Mouse (Mus musculus) cerebellum, postnatal 14 days (tissue): Measurements from ENCODE around the gene Gtf3c2.

ENCODE experiments used
- DNase-seq, 2 experiments: peaks; one replicate each; pipeline ENCODE4 v3.0.0; 2021; ENCODE audit warnings: mixed read lengths in 2 of 2

Gtf3c2 gene

GRCm38 (mm10) chr5:31197072-31197471 lies 17.1 kb upstream of the Gtf3c2 start:
- no peak for DNase-seq

GRCm38 (mm10) chr5:31196207-31196606 lies 16.3 kb upstream of the Gtf3c2 start:
- no peak for DNase-seq

GRCm38 (mm10) chr5:31195671-31196070 lies 15.7 kb upstream of the Gtf3c2 start:
- DNase-seq, result no peak

- peak in 1 of 2 experiments; percentile 5 for DNase-seq
Observed at GRCm38 (mm10) chr5:31194486-31195485, 14.8 kb upstream of the Gtf3c2 start.

GRCm38 (mm10) chr5:31193631-31194281 lies 13.8 kb upstream of the Gtf3c2 start:
- DNase-seq, result peak in 1 of 2 experiments; percentile 23

GRCm38 (mm10) chr5:31192939-31193630 lies 13.1 kb upstream of the Gtf3c2 start, which contains the start of the genes Snx17 and Eif2b4:
TSS of gene Snx17 (plus strand) at chr5:31193227.
TSS of gene Eif2b4 (minus strand) at chr5:31193430.
- peak; percentile 99 to 100 for DNase-seq

GRCm38 (mm10) chr5:31192045-31192938 lies 12.3 kb upstream of the Gtf3c2 start:
- DNase-seq, result no peak

GRCm38 (mm10) chr5:31190201-31190600 lies 10.3 kb upstream of the Gtf3c2 start:
- no peak for DNase-seq

- no peak for DNase-seq
Observed at GRCm38 (mm10) chr5:31188223-31188840, 8.4 kb upstream of the Gtf3c2 start.

- DNase-seq, result no peak
Observed at GRCm38 (mm10) chr5:31183678-31184077, 3.7 kb upstream of the Gtf3c2 start.

- DNase-seq, result no peak
Observed at GRCm38 (mm10) chr5:31181183-31181770, 1.3 kb upstream of the Gtf3c2 start.

GRCm38 (mm10) chr5:31179301-31179765 lies 611 bp downstream of the Gtf3c2 start:
- DNase-seq, result peak in 1 of 2 experiments; percentile 56

GRCm38 (mm10) chr5:31168630-31169029 lies 11.3 kb downstream of the Gtf3c2 start:
- DNase-seq, result no peak

GRCm38 (mm10) chr5:31164878-31165277 lies 15.1 kb downstream of the Gtf3c2 start:
- no peak for DNase-seq

GRCm38 (mm10) chr5:31162462-31162861 lies 17.5 kb downstream of the Gtf3c2 start:
- DNase-seq, result no peak

GRCm38 (mm10) chr5:31154152-31154553 lies 25.8 kb downstream of the Gtf3c2 start, which contains the start of gene Mpv17:
TSS of gene Mpv17 (minus strand) at chr5:31154251.
- peak; percentile 86 to 87 for DNase-seq

- peak in 1 of 2 experiments; percentile 22 for DNase-seq
Observed at GRCm38 (mm10) chr5:31153516-31154151, 26.3 kb downstream of the Gtf3c2 start.

- DNase-seq, result peak; percentile 47 to 63
Observed at GRCm38 (mm10) chr5:31151746-31152145, 28.2 kb downstream of the Gtf3c2 start.

GRCm38 (mm10) chr5:31149781-31150180 lies 30.2 kb downstream of the Gtf3c2 start:
- peak in 1 of 2 experiments; percentile 45 for DNase-seq

- DNase-seq, result no peak
Observed at GRCm38 (mm10) chr5:31138968-31139425, 40.9 kb downstream of the Gtf3c2 start.
